Mouse (Mus musculus) liver, postnatal 0 days (tissue): ENCODE data around the gene Rtp3. TPM values are rescaled to one million over a fixed set of nuclear protein-coding genes. Genes with fewer than 3 reads are reported as not detected.

Source experiments
- ATAC-seq: fragments of 200-750 bp; cut with Nextera tagmentation; 2 replicates; pipeline ENCODE4 v1.8.0; 2017; ENCODE audit warnings: mild to moderate bottlenecking, moderate library complexity
- DNase-seq: peaks from one replicate; pipeline ENCODE4 v3.0.0-alpha.2; 2016
- H3K27ac ChIP-seq: fragments of 300-500 bp; sonication (generic); 2 replicates; pipeline ENCODE4 v1.5.1; 2014; ENCODE audit warnings: antibody characterized with exemption, moderate library complexity, mild to moderate bottlenecking, low read depth
- H3K27me3 ChIP-seq: fragments of 300-500 bp; sonication (generic); 2 replicates; pipeline ENCODE4 v1.6.1; 2014; ENCODE audit warnings: low read length, control low read depth, mixed read lengths; ENCODE audit not compliant: insufficient read depth
- H3K36me3 ChIP-seq: fragments of 300-500 bp; sonication (generic); replicated peaks from 2 replicates; pipeline ENCODE4 v1.6.1; 2014; ENCODE audit warnings: mild to moderate bottlenecking, control low read depth, low read length, moderate library complexity, mixed read lengths; ENCODE audit not compliant: insufficient read depth
- H3K4me1 ChIP-seq: fragments of 300-500 bp; sonication (generic); 2 replicates; pipeline ENCODE4 v1.6.1; 2014; ENCODE audit warnings: antibody characterized with exemption, mild to moderate bottlenecking, control low read depth; ENCODE audit not compliant: insufficient read depth
- H3K4me2 ChIP-seq: fragments of 300-500 bp; sonication (generic); 2 replicates; pipeline ENCODE4 v1.6.1; 2014; ENCODE audit warnings: low read depth, mild to moderate bottlenecking, low read length, moderate library complexity, mixed read lengths
- H3K4me3 ChIP-seq: fragments of 300-500 bp; sonication (generic); 2 replicates; pipeline ENCODE4 v1.5.1; 2014; ENCODE audit warnings: low read depth, low read length
- H3K9ac ChIP-seq: fragments of 300-500 bp; sonication (generic); replicated peaks from 2 replicates; pipeline ENCODE4 v1.6.1; 2014; ENCODE audit warnings: mild to moderate bottlenecking, moderate library complexity
- H3K9me3 ChIP-seq: fragments of 300-500 bp; sonication (generic); 2 replicates; pipeline ENCODE4 v1.6.1; 2016; ENCODE audit warnings: mild to moderate bottlenecking, control low read depth, low read length, mixed read lengths
- CTCF ChIP-seq: sonication (generic); IDR thresholded peaks from 2 replicates; pipeline ENCODE4 v1.5.1; 2016; ENCODE audit warnings: antibody characterized with exemption, low read depth
- EP300 ChIP-seq: IDR thresholded peaks from 2 replicates; pipeline ENCODE4 v1.6.1; 2016; ENCODE audit warnings: antibody characterized with exemption, low read depth, mild to moderate bottlenecking
- WGBS: fragments of 180-500 bp; shearing (Covaris S2); extraction: QIAGEN DNeasy Blood & Tissue Kit; methylation state at CpG from one replicate; pipeline ENCODE4 v1.1.7; 2014; ENCODE audit not compliant: insufficient replicate concordance; 5-methylcytosine and 5-hydroxymethylcytosine counted together
- polyA plus RNA-seq: library from polyadenylated mRNA; unstranded; fragments of >200 nt; fragmentation: Nextera tagmentation; extraction: Ambion mirVana; gene quantifications from 2 replicates; pipeline ENCODE4 v1.2.1, GENCODE M21; 2015

Gene Rtp3
- polyA plus RNA-seq, 1 experiment from 2014 or later: 11.6 TPM

DNA sequence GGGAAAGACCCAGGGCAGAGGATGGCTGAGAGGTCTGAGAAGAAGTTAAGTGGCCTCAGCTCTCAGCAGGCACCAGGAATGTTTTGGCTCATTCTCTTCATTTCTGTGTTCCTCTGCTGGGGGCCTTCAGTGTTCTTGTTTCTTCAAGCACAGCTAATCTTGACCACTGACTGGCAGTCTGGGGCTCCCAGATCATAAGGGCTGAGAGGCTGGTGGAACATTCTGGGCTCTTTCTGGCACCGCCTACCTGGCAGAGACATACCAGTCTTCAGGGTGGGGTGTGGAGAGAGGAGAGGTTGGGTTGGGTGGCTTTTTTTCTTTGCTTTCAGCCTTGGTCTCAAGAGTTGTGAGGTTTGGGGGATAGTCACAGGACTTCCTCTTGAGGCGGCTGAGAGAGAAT is 8.7 kb upstream of the Rtp3 start:
- Histone ChIP-seq H3K4me3 (no peak overlapping the region), H3K9ac (no peak overlapping the region), H3K9me3 (no peaks in the 10 kb centered on the region), H3K4me1 (peaks cover 12% of the 10 kb centered on the region), H3K36me3 (no peaks in the 10 kb centered on the region), H3K27me3 (no peaks in the 10 kb centered on the region), H3K4me2 (peak overlapping the region; percentile 7; the same call in 1 of the 2 replicates), H3K27ac (0 out of 2 replicates have a peak overlapping the region, but pooled peaks have one; percentile 16)
- TF ChIP-seq CTCF: no peak
- TF ChIP-seq EP300: no peak
- 52% methylated on average over 2 of the region's 2 CpGs for WGBS
- DNase-seq: no peak
- no peak for ATAC-seq

DNA sequence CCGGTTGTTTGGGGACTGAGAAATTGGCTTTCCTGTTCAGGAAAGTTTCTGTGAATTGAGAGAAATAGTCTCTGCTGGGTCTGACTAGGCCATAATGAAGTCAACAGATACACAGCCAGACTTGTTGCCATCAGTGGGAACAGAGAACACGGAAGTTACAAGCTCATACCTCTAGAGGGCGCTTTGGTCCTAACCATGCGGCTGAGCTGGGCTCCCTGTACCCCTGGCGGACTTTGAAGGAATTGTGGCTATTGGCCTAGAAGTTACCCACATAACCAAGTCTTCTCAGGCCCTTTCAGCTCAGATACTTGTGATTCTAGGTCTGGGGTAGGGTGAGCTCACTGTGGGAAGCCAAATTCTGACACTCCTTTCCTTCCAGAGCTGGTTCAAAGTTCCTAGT is 6.9 kb upstream of the Rtp3 start:
- Histone ChIP-seq H3K27me3 (no peaks in the 10 kb centered on the region), H3K9me3 (no peaks in the 10 kb centered on the region), H3K4me1 (peaks cover 12% of the 10 kb centered on the region), H3K27ac (no peak overlapping the region), H3K4me2 (no peak overlapping the region), H3K36me3 (no peaks in the 10 kb centered on the region), H3K4me3 (no peak overlapping the region), H3K9ac (no peak overlapping the region)
- DNase-seq (peak; percentile 81), ATAC-seq (peak; percentile 45)
- WGBS: 5% methylated on average over 5 of the region's 5 CpGs
- no peak for TF ChIP-seq EP300
- peak; percentile 100 for TF ChIP-seq CTCF

DNA sequence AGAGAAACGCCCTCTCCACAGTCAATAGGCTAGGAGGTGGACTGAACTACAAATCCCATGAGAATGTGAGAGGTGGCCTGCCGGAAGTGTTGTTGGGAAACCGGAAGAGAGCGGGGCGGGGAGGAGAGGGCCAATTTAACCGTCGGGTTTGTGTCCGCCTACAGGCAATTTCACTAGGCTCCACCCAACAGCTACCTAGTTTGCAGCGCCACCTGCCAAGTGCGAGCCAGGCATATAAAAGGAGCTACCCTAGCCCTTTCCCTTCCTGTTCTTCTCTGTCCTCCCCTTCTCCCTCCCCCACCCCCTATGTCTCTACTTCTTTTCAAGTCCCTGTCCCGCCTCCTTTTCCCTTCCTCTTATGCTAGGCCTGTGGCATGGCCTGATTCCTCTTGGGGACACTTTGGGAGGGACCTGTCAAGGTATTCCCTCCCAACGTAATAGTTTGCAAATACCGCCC is 4.4 kb upstream of the Rtp3 start:
- WGBS: 12% methylated on average over 13 of the region's 13 CpGs
- H3K9ac ChIP-seq: peak overlapping the region; percentile 43; the same call in 1 of the 2 replicates

GRCm38 (mm10) chr9:110993281-110993709 is 2.9 kb upstream of the Rtp3 start:
- Histone ChIP-seq H3K27ac (peak overlapping the region; percentile 75), H3K4me3 (no peak overlapping the region), H3K4me2 (peak overlapping the region; percentile 29; the same call in 1 of the 2 replicates), H3K9ac (no peak overlapping the region), H3K9me3 (no peaks in the 10 kb centered on the region), H3K36me3 (no peaks in the 10 kb centered on the region), H3K4me1 (peaks cover 13% of the 10 kb centered on the region), H3K27me3 (no peaks in the 10 kb centered on the region)
- WGBS: 38% methylated on average over 3 of the region's 3 CpGs
- TF ChIP-seq EP300 (peak; percentile 49), CTCF (no peak)
- peak; percentile 45 for DNase-seq
- peak; percentile 44 for ATAC-seq

More for the DNA sequence above, 4.4 kb upstream of the Rtp3 start:
- Histone ChIP-seq H3K9me3 (no peaks in the 10 kb centered on the region), H3K4me2 (peak overlapping the region; percentile 64), H3K4me1 (peaks cover 13% of the 10 kb centered on the region), H3K27ac (peak overlapping the region; percentile 79), H3K36me3 (no peaks in the 10 kb centered on the region), H3K4me3 (peak overlapping the region; percentile 32), H3K27me3 (no peaks in the 10 kb centered on the region)
- peak; percentile 83 for ATAC-seq
- TF ChIP-seq EP300: no peak
- TF ChIP-seq CTCF: peak; percentile 55
- peak; percentile 89 for DNase-seq

DNA sequence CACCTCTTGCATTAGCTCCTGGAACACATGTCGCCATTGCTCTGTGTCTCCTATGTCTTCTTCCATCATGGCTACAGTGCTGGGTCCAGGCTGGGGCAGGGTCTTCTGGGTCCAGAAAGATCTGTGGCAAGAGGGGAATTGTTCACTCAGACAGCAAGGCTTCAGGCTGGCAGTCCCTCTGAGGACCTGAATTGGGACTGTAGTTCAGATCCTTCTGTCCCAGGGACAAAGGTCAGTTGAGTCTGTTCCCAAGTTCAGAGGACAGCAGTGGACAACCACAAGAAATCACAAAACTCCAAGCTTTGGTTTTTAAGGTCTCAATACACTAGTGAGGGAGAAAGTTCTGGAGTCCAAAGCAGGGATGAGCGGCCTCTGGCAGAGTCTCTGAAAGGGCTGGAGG is 840 bp downstream of the Rtp3 start:
- Histone ChIP-seq H3K36me3 (no peaks in the 10 kb centered on the region), H3K9ac (peak overlapping the region; percentile 63), H3K4me2 (peak overlapping the region; percentile 68), H3K27me3 (no peaks in the 10 kb centered on the region), H3K4me1 (peaks cover 6% of the 10 kb centered on the region), H3K4me3 (peak overlapping the region; percentile 42), H3K9me3 (no peaks in the 10 kb centered on the region), H3K27ac (peak overlapping the region; percentile 90)
- no peak for TF ChIP-seq CTCF
- TF ChIP-seq EP300: no peak
- DNase-seq (no peak), ATAC-seq (no peak)
- 61% methylated on average over 2 of the region's 2 CpGs for WGBS

DNA sequence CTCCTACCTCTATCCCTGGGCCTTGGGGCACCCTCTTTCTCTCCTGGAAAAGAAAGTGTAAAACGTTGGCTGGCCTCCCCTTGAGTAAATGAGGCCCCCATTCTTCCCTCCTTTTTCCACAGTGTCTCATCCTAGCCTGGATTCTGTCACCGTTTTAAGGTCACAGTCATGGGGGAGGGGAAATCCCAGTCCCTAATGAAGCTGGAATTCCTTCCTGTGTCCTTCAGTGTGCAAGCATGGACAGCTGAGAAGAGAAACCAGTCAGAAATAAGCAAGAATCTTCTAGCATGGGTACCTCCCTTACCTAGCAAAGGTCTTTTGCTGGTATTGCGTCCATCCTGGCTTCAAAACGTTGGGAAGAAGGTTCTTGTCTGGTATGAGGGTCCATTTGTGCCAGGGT is 1.2 kb downstream of the Rtp3 start:
- Histone ChIP-seq H3K4me2 (peak overlapping the region; percentile 68), H3K4me3 (peak overlapping the region; percentile 42), H3K36me3 (no peaks in the 10 kb centered on the region), H3K9ac (peak overlapping the region; percentile 63), H3K9me3 (no peaks in the 10 kb centered on the region), H3K27ac (peak overlapping the region; percentile 90), H3K4me1 (peaks cover 9% of the 10 kb centered on the region), H3K27me3 (no peaks in the 10 kb centered on the region)
- no peak for DNase-seq
- no peak for TF ChIP-seq CTCF
- TF ChIP-seq EP300: no peak
- WGBS: 43% methylated on average over 4 of the region's 4 CpGs
- ATAC-seq: no peak
